Mouse (Mus musculus) heart, adult 2 months (tissue): Measurements from ENCODE around the gene Spag4. TPM values are rescaled to one million over a fixed set of nuclear protein-coding genes. Genes with fewer than 3 reads are reported as not detected.

ENCODE experiments used
- DNase-seq, 2 experiments: peaks; one replicate each; pipeline ENCODE4 v3.0.0; 2021
- H3K27ac ChIP-seq: fragments of 200-600 bp; 2 replicates; pipeline ENCODE4 v1.8.1; 2022
- H3K27me3 ChIP-seq: fragments of 200-500 bp; 2 replicates; pipeline ENCODE4 v1.6.1; 2012; ENCODE audit warnings: mild to moderate bottlenecking, low read length, inconsistent platforms, mixed read lengths; ENCODE audit not compliant: control insufficient read depth, insufficient read depth
- H3K36me3 ChIP-seq: fragments of 200-500 bp; 2 replicates; pipeline ENCODE4 v1.6.1; 2012; ENCODE audit warnings: low read length, inconsistent platforms; ENCODE audit not compliant: control insufficient read depth, insufficient read depth
- H3K4me1 ChIP-seq: fragments of 200-500 bp; 2 replicates; pipeline ENCODE4 v1.6.1; 2011; ENCODE audit warnings: low read length; ENCODE audit not compliant: control insufficient read depth, insufficient read depth
- H3K4me3 ChIP-seq: fragments of 200-600 bp; 2 replicates; pipeline ENCODE4 v1.8.1; 2022
- H3K79me2 ChIP-seq: fragments of 200-500 bp; replicated peaks from 2 replicates; pipeline ENCODE4 v1.6.1; 2012; ENCODE audit warnings: mild to moderate bottlenecking, inconsistent platforms, low read length, moderate library complexity, mixed read lengths; ENCODE audit not compliant: control insufficient read depth, insufficient read depth
- H3K9ac ChIP-seq: fragments of 200-500 bp; 2 replicates; pipeline ENCODE4 v1.6.1; 2012; ENCODE audit warnings: low read depth, mild to moderate bottlenecking, control low read depth, inconsistent platforms, low read length, mixed read lengths
- CTCF ChIP-seq: fragments of 200-600 bp; IDR thresholded peaks from 2 replicates; pipeline ENCODE4 v1.8.1; 2022; ENCODE audit warnings: antibody characterized with exemption, mild to moderate bottlenecking, moderate library complexity
- EP300 ChIP-seq: fragments of 200-500 bp; IDR thresholded peaks from 2 replicates; pipeline ENCODE4 v1.6.1; 2011; ENCODE audit warnings: low read depth, low read length, control low read depth; ENCODE audit not compliant: insufficient read depth
- POLR2A ChIP-seq: fragments of 200-500 bp; IDR thresholded peaks from 2 replicates; pipeline ENCODE4 v1.6.1; 2011; ENCODE audit warnings: mild to moderate bottlenecking, low read depth, low read length, control low read depth; ENCODE audit not compliant: insufficient read depth
- WGBS: fragments of 180-500 bp; shearing (Covaris S2); methylation state at CpG from one replicate; pipeline ENCODE4 v1.1.7; 2018; 5-methylcytosine and 5-hydroxymethylcytosine counted together
- intact Hi-C: fragments of 180-260 bp; cut with DNase I; formaldehyde crosslinking; loops from one replicate; pipeline ENCODE4 v1.15.1; 2025
- polyA plus RNA-seq: library from polyadenylated mRNA; depleted of rRNA; stranded (reverse); fragments of >200 nt; gene quantifications from 2 replicates; pipeline ENCODE4 v1.2.3, GENCODE M21; 2012
- total RNA-seq, 2 experiments: library from RNA; stranded (reverse); gene quantifications; 2 replicates each; pipeline ENCODE4 v1.2.3; 2021

Gene Spag4
- total and polyA plus RNA-seq, 3 experiments = 0.99 to 2.4 (median 1.8) TPM

GRCm38 (mm10) chr2:156073725-156074124 is 8.8 kb downstream of the Spag4 start:
- intact Hi-C loops = no loop called here
- Histone ChIP-seq H3K27me3 (no peaks in the 10 kb centered on the region), H3K79me2 (no peaks in the 10 kb centered on the region), H3K4me1 (no peaks in the 10 kb centered on the region), H3K9ac (no peak overlapping the region), H3K36me3 (no peaks in the 10 kb centered on the region), H3K4me3 (no peak overlapping the region), H3K27ac (no peak overlapping the region)
- TF ChIP-seq EP300 = no peak
- TF ChIP-seq POLR2A = no peak
- no peak for TF ChIP-seq CTCF
- WGBS = 89% methylated on average over 15 of the region's 15 CpGs
- DNase-seq = peak; percentile 46 to 49

- H3K4me3 ChIP-seq = no peak overlapping the region
- DNase-seq = no peak
- H3K9ac ChIP-seq = no peak overlapping the region
- WGBS = 94% methylated on average over 7 of the region's 7 CpGs
- no peaks in the 10 kb centered on the region for H3K36me3 ChIP-seq
- H3K27ac ChIP-seq = no peak overlapping the region
- no peaks in the 10 kb centered on the region for H3K4me1 ChIP-seq
- H3K79me2 ChIP-seq = no peaks in the 10 kb centered on the region
- TF ChIP-seq CTCF (no peak), POLR2A (no peak), EP300 (no peak)
- no peaks in the 10 kb centered on the region for H3K27me3 ChIP-seq
- intact Hi-C loops = no loop called here
These were observed 12.5 kb downstream of the Spag4 start for GRCm38 (mm10) chr2:156077461-156077860.

GRCm38 (mm10) chr2:156078421-156079182 is 13.6 kb downstream of the Spag4 start:
- no peaks in the 10 kb centered on the region for H3K79me2 ChIP-seq
- intact Hi-C loops = no loop called here
- no peak for DNase-seq
- no peaks in the 10 kb centered on the region; the same call in 1 of the 2 replicates for H3K4me1 ChIP-seq
- no peak overlapping the region for H3K9ac ChIP-seq
- 87% methylated on average over 16 of the region's 16 CpGs for WGBS
- H3K4me3 ChIP-seq = no peak overlapping the region
- H3K27ac ChIP-seq = no peak overlapping the region
- no peaks in the 10 kb centered on the region for H3K36me3 ChIP-seq
- TF ChIP-seq POLR2A = no peak
- no peaks in the 10 kb centered on the region for H3K27me3 ChIP-seq

DNA sequence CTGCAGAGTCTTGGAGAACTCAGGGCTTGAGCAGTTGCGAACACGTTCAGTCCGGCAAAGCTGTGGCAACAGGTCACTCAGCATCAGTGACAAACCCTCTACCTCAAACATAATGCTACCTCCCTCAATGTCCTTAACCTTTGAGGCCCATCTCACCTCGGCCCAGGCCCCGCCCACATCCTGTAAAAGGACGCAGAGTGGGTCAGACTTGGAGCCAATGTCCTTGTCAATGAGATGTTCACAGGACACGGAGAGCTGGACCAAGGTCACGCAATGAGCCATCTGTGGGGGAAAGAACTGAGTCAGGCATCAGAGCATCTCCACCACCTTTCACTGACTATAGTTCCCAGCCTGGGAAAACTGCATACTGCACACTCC is 14.2 kb downstream of the Spag4 start:
- H3K79me2 ChIP-seq = no peaks in the 10 kb centered on the region
- intact Hi-C loops = no loop called here
- H3K36me3 ChIP-seq = no peaks in the 10 kb centered on the region

GRCm38 (mm10) chr2:156079674-156080073 is 14.7 kb downstream of the Spag4 start:
- Histone ChIP-seq H3K27ac (no peak overlapping the region; the same call in 1 of the 2 replicates), H3K4me1 (no peaks in the 10 kb centered on the region; the same call in 1 of the 2 replicates), H3K9ac (no peak overlapping the region), H3K27me3 (no peaks in the 10 kb centered on the region), H3K36me3 (no peaks in the 10 kb centered on the region), H3K4me3 (no peak overlapping the region), H3K79me2 (no peaks in the 10 kb centered on the region)
- TF ChIP-seq EP300 (no peak), POLR2A (no peak), CTCF (no peak)
- intact Hi-C loops = no loop called here
- 32% methylated on average over 4 of the region's 4 CpGs for WGBS
- no peak for DNase-seq

More for the DNA sequence above, 14.2 kb downstream of the Spag4 start:
- no peaks in the 10 kb centered on the region; the same call in 1 of the 2 replicates for H3K4me1 ChIP-seq
- TF ChIP-seq CTCF = no peak
- no peak for TF ChIP-seq POLR2A
- TF ChIP-seq EP300 = no peak
- 74% methylated on average over 8 of the region's 8 CpGs for WGBS
- no peak for DNase-seq
- no peak overlapping the region for H3K27ac ChIP-seq
- H3K27me3 ChIP-seq = no peaks in the 10 kb centered on the region
- H3K9ac ChIP-seq = no peak overlapping the region
- H3K4me3 ChIP-seq = no peak overlapping the region

GRCm38 (mm10) chr2:156080391-156080790 is 15.4 kb downstream of the Spag4 start:
- Histone ChIP-seq H3K36me3 (no peaks in the 10 kb centered on the region), H3K4me3 (no peak overlapping the region), H3K27ac (no peak overlapping the region; the same call in 1 of the 2 replicates), H3K79me2 (no peaks in the 10 kb centered on the region), H3K4me1 (no peaks in the 10 kb centered on the region; the same call in 1 of the 2 replicates), H3K27me3 (no peaks in the 10 kb centered on the region), H3K9ac (no peak overlapping the region)
- WGBS = 89% methylated on average over 7 of the region's 7 CpGs
- no peak for DNase-seq
- TF ChIP-seq CTCF (no peak), EP300 (no peak), POLR2A (no peak)
- intact Hi-C loops = no loop called here
